Mouse (Mus musculus) liver, embryonic 14.5 days (tissue): ENCODE data around the gene Slc17a8. TPM values are rescaled to one million over a fixed set of nuclear protein-coding genes. Genes with fewer than 3 reads are reported as not detected.
"Not testable (repeated sequence)": the region's sequence is repeated elsewhere in the genome, so short reads cannot be mapped to it uniquely, and the experiment has no call there.

Source experiments
- ATAC-seq: fragments of 200-750 bp; cut with Nextera tagmentation; 2 replicates; pipeline ENCODE4 v1.8.0; 2017; ENCODE audit warnings: moderate number of reproducible peaks, mild to moderate bottlenecking, moderate library complexity; ENCODE audit not compliant: insufficient read depth
- DNase-seq, 3 experiments: peaks; one replicate each; pipeline ENCODE4 v3.0.0-alpha.2; 2012 to 2013; ENCODE audit warnings: low read depth in 3 of 3, low spot score in 3 of 3
- H3K27ac ChIP-seq: fragments of 300-500 bp; sonication (generic); 2 replicates; pipeline ENCODE4 v1.5.1; 2014; ENCODE audit warnings: moderate library complexity, mild to moderate bottlenecking, control low read depth, inconsistent platforms
- H3K27me3 ChIP-seq: fragments of 300-500 bp; sonication (generic); 2 replicates; pipeline ENCODE4 v1.6.1; 2014; ENCODE audit warnings: mild to moderate bottlenecking, low read length, moderate library complexity; ENCODE audit not compliant: control insufficient read depth, insufficient read depth
- H3K36me3 ChIP-seq: fragments of 300-500 bp; sonication (generic); replicated peaks from 2 replicates; pipeline ENCODE4 v1.6.1; 2014; ENCODE audit warnings: low read depth; ENCODE audit not compliant: control insufficient read depth, insufficient read depth
- H3K4me1 ChIP-seq, 2 experiments: fragments of 200-500 bp in 1 of 2; fragments of 300-500 bp in 1 of 2; sonication (generic) in 1 of 2; replicated peaks; 2 replicates each; pipeline ENCODE4 v1.6.1; 2012 to 2014; ENCODE audit warnings: antibody characterized with exemption in 1 of 2, inconsistent platforms in 1 of 2, low read length in 1 of 2; ENCODE audit not compliant: control insufficient read depth in 2 of 2, insufficient read depth in 2 of 2
- H3K4me2 ChIP-seq: fragments of 300-500 bp; sonication (generic); 2 replicates; pipeline ENCODE4 v1.6.1; 2014; ENCODE audit warnings: low read depth, mild to moderate bottlenecking, control low read depth, moderate library complexity
- H3K4me3 ChIP-seq, 2 experiments: fragments of 200-500 bp in 1 of 2; fragments of 300-500 bp in 1 of 2; sonication (generic) in 1 of 2; 2 replicates each; pipeline ENCODE4 v1.5.1; 2012 to 2014; ENCODE audit warnings: low read depth in 2 of 2, low read length in 2 of 2, mild to moderate bottlenecking in 2 of 2, control low read depth in 1 of 2, inconsistent platforms in 1 of 2, moderate library complexity in 1 of 2; ENCODE audit not compliant: insufficient read depth in 1 of 2
- H3K9ac ChIP-seq: fragments of 300-500 bp; sonication (generic); replicated peaks from 2 replicates; pipeline ENCODE4 v1.6.1; 2014; ENCODE audit warnings: mild to moderate bottlenecking, control low read depth, moderate library complexity
- H3K9me3 ChIP-seq: fragments of 300-500 bp; sonication (generic); 2 replicates; pipeline ENCODE4 v1.6.1; 2016; ENCODE audit warnings: low read length, mixed read lengths; ENCODE audit not compliant: control insufficient read depth
- CTCF ChIP-seq: IDR thresholded peaks from 2 replicates; pipeline ENCODE4 v1.5.1; 2016; ENCODE audit warnings: antibody characterized with exemption, low read depth, control low read depth
- EP300 ChIP-seq: IDR thresholded peaks from 2 replicates; pipeline ENCODE4 v1.6.1; 2016; ENCODE audit warnings: antibody characterized with exemption, low read depth
- WGBS: fragments of 180-500 bp; shearing (Covaris S2); extraction: QIAGEN DNeasy Blood & Tissue Kit; methylation state at CpG from one replicate; pipeline ENCODE4 v1.1.7; 2014; ENCODE audit not compliant: insufficient replicate concordance; 5-methylcytosine and 5-hydroxymethylcytosine counted together
- polyA plus RNA-seq, 2 experiments: library from polyadenylated mRNA; depleted of rRNA in 1 of 2; stranded (reverse) in 1 of 2; unstranded in 1 of 2; fragments of >200 nt; fragmentation: Nextera tagmentation in 1 of 2; extraction: Ambion mirVana in 1 of 2; gene quantifications; 2 replicates each; pipeline versions ENCODE4 v1.2.1 to v1.2.3; 2012 to 2014

Gene Slc17a8
- polyA plus RNA-seq, 2 experiments: 0.04 TPM; not detected in 1

DNA sequence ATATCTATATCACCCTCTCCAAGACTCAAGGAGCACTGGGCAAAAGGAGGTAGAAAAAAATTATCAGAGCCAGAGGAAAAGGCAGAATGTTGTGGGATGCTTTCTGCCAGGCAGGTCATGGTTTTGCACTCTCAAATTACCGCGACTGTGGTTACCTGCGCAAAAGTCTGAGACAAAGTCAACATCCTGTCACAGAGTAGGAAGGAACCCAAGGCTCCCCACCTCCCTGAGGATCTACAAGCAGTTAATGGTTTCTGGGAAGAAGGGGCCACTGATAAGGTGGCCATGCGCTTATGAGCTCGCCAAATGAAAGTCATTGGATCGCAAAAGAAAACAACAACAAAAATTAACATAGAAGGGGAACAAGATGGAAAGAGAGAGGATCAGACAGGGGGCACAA, 48.1 kb downstream of the Slc17a8 start:
- H3K4me3 ChIP-seq: no peak overlapping the region
- DNase-seq (no peak), ATAC-seq (no peak)
- no peaks in the 10 kb centered on the region for H3K36me3 ChIP-seq
- TF ChIP-seq CTCF (no peak), EP300 (no peak)
- no peak overlapping the region for H3K27ac ChIP-seq
- H3K4me1 ChIP-seq: peaks cover 0 to 3% of the 10 kb centered on the region in 2 experiments; a peak in 1 of 4 replicates
- WGBS: 50% methylated on average over 6 of the region's 6 CpGs
- H3K4me2 ChIP-seq: no peak overlapping the region
- H3K9me3 ChIP-seq: no peaks in the 10 kb centered on the region
- no peak overlapping the region for H3K9ac ChIP-seq
- H3K27me3 ChIP-seq: no peaks in the 10 kb centered on the region

DNA sequence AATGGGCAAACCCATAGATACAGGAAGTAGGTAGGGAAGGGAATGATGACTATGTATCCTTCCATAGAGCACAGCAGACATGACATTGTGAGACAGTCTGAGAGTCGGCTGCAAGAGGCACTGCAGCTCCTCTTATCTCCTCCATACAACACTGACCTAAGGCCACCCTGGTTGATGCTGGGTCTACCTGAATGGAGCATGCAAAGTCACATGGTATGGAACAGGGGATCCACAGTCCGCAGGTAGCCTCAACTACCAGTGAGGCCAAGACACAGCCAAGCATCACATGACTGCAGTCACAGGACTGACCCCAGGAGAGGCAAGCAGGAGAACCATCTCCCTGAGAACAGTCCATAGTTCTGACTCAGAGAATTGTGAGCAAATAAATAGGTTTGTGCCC, 53.7 kb downstream of the Slc17a8 start:
- Histone ChIP-seq H3K9ac (no peak overlapping the region), H3K4me1 (peaks cover 0 to 3% of the 10 kb centered on the region in 2 experiments; a peak in 1 of 4 replicates), H3K27ac (no peak overlapping the region), H3K9me3 (no peaks in the 10 kb centered on the region), H3K27me3 (no peaks in the 10 kb centered on the region), H3K4me3 (no peak overlapping the region), H3K36me3 (no peaks in the 10 kb centered on the region), H3K4me2 (no peak overlapping the region)
- 64% methylated on average over 2 of the region's 2 CpGs for WGBS
- TF ChIP-seq CTCF: no peak
- TF ChIP-seq EP300: no peak
- DNase-seq: no peak
- no peak for ATAC-seq

- Histone ChIP-seq H3K4me1 (peaks cover 0 to 3% of the 10 kb centered on the region in 2 experiments; a peak in 1 of 4 replicates), H3K9me3 (no peaks in the 10 kb centered on the region), H3K27me3 (no peaks in the 10 kb centered on the region), H3K9ac (no peak overlapping the region), H3K36me3 (no peaks in the 10 kb centered on the region), H3K4me2 (no peak overlapping the region), H3K27ac (no peak overlapping the region), H3K4me3 (no peak overlapping the region)
- TF ChIP-seq CTCF (no peak), EP300 (no peak)
- ATAC-seq (no peak), DNase-seq (no peak)
- 62% methylated on average over 9 of the region's 9 CpGs for WGBS
Observed at GRCm38 (mm10) chr10:89565301-89566022, 55.6 kb downstream of the Slc17a8 start.

DNA sequence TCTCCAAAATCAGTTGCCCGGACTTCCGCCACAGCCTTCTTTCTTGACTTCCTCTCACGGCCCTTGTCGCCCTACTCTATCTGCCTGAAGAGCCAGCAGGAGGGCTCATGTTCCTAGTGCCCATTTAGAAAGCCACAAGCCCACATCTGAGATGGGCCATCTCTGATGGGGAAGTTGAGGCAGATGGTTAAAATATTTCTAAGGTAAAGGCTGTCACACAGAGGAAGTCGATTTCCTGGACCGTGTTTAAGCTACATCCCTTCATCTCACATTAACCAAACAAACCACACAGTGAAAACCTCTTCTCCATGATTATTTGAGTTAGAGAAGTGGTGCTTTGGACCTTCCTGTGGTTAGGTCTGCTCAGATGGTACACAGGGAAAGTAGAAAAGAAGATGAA, 58.9 kb downstream of the Slc17a8 start:
- DNase-seq (no peak), ATAC-seq (no peak)
- Histone ChIP-seq H3K9me3 (no peaks in the 10 kb centered on the region), H3K36me3 (no peaks in the 10 kb centered on the region), H3K27ac (no peak overlapping the region), H3K27me3 (no peaks in the 10 kb centered on the region), H3K4me3 (no peak overlapping the region), H3K9ac (no peak overlapping the region), H3K4me1 (peaks cover 0 to 3% of the 10 kb centered on the region in 2 experiments; a peak in 1 of 4 replicates), H3K4me2 (no peak overlapping the region)
- TF ChIP-seq EP300 (no peak), CTCF (no peak)
- 13% methylated on average over 6 of the region's 6 CpGs for WGBS

DNA sequence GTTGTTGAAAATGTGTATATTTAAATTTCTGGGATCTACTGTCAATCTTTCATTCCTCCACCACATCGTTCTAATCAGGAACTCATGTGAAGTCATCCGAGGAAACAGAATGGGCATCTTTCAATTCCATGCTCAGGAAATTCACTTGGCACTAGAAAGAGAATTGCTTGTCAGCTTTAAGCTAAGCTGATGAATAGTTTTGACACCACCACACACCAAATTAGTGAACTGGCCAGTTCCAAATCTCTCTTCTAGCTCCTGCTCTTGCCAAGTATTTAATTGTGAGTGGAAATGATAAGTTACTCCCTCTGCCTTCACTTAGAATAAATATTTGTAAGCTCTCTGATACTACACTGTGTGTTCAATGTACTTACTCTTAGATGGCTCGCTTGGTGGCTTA, 61.7 kb downstream of the Slc17a8 start:
- no peak for TF ChIP-seq CTCF
- TF ChIP-seq EP300: no peak
- H3K36me3 ChIP-seq: no peaks in the 10 kb centered on the region
- no peaks in the 10 kb centered on the region for H3K4me1 ChIP-seq
- DNase-seq: no peak
- H3K4me2 ChIP-seq: no peak overlapping the region
- H3K9ac ChIP-seq: no peak overlapping the region
- 55% methylated on average over 3 of the region's 3 CpGs for WGBS
- no peak overlapping the region for H3K27ac ChIP-seq
- H3K4me3 ChIP-seq: no peak overlapping the region
- no peaks in the 10 kb centered on the region for H3K27me3 ChIP-seq
- ATAC-seq: no peak
- no peaks in the 10 kb centered on the region for H3K9me3 ChIP-seq

DNA sequence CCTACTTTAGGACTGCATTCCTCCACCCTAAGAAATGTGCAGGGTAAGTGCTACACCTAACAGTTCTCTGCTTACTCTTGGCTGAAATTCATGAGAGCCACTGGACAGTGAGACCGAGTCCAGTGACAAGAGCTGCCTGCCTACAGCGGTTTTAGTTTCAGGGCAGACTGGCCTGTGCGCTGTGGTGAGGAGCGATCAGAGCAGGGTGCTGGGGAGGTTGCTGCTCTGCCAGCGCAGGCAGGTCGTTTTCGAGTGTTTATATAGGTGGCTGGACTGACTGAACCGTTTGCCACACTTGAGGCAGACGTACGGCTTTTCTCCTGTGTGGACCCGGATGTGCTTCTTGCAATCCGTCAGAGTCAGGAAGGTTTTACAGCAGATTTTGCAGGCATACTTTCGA, 66.2 kb downstream of the Slc17a8 start:
- not testable (repeated sequence) for H3K36me3 ChIP-seq, H3K4me3 ChIP-seq, H3K9ac ChIP-seq, H3K4me2 ChIP-seq, DNase-seq, H3K9me3 ChIP-seq, H3K27me3 ChIP-seq, H3K27ac ChIP-seq, H3K4me1 ChIP-seq, ATAC-seq
- WGBS: 79% methylated on average over 13 of the region's 13 CpGs

DNA sequence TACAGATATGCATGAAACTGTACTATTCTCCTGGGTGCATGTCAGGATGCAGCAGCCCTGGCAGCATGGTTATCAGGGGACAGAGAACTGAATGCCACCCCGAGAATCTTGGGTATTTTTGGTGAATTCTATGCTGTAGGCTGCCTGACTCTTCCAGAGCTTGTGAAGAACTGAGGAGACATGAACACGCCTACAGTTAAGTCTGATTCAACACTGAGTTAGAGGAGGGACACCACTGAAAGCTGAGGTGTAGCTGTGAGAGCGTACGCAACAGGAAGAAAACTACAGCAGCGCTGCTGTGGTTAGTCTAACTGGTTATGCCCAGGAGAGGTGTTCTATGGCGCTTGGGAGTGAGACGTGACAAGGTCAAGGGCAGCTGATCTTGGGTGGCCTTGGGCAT, 67.2 kb downstream of the Slc17a8 start:
- ATAC-seq, DNase-seq, H3K9ac ChIP-seq, H3K4me3 ChIP-seq, H3K27ac ChIP-seq, H3K4me2 ChIP-seq, H3K4me1 ChIP-seq, H3K9me3 ChIP-seq, H3K27me3 ChIP-seq, H3K36me3 ChIP-seq: not testable (repeated sequence)
- WGBS: 58% methylated on average over 7 of the region's 7 CpGs
